Mouse (Mus musculus) lung, postnatal 0 days (tissue): ENCODE results near the gene Olfr157. TPM values are rescaled to one million over a fixed set of nuclear protein-coding genes. Genes with fewer than 3 reads are reported as not detected.

Experiments
- ATAC-seq: fragments of 200-750 bp; cut with Nextera tagmentation; 2 replicates; pipeline ENCODE4 v1.8.0; 2017; ENCODE audit warnings: moderate library complexity
- DNase-seq: peaks from one replicate; pipeline ENCODE4 v3.0.0-alpha.2; 2016; ENCODE audit warnings: low spot score
- H3K27ac ChIP-seq: fragments of 300-500 bp; sonication (generic); 2 replicates; pipeline ENCODE4 v1.5.1; 2014; ENCODE audit warnings: antibody characterized with exemption, mild to moderate bottlenecking, low read length, mixed read lengths
- H3K27me3 ChIP-seq: fragments of 300-500 bp; sonication (generic); replicated peaks from 2 replicates; pipeline ENCODE4 v1.6.1; 2014; ENCODE audit warnings: low read length, mixed read lengths; ENCODE audit not compliant: insufficient read depth
- H3K36me3 ChIP-seq: fragments of 300-500 bp; sonication (generic); 2 replicates; pipeline ENCODE4 v1.6.1; 2014; ENCODE audit warnings: low read length, mixed read lengths; ENCODE audit not compliant: insufficient read depth
- H3K4me1 ChIP-seq: fragments of 300-500 bp; sonication (generic); 2 replicates; pipeline ENCODE4 v1.6.1; 2014; ENCODE audit warnings: antibody characterized with exemption, low read depth, low read length, mixed read lengths; ENCODE audit not compliant: insufficient read depth
- H3K4me2 ChIP-seq: fragments of 300-500 bp; sonication (generic); replicated peaks from 2 replicates; pipeline ENCODE4 v1.6.1; 2014; ENCODE audit warnings: low read depth, mild to moderate bottlenecking, low read length, moderate library complexity, mixed read lengths
- H3K4me3 ChIP-seq: fragments of 300-500 bp; sonication (generic); 2 replicates; pipeline ENCODE4 v1.5.1; 2014; ENCODE audit warnings: low read depth, low read length
- H3K9ac ChIP-seq: fragments of 300-500 bp; sonication (generic); replicated peaks from 2 replicates; pipeline ENCODE4 v1.6.1; 2014; ENCODE audit warnings: low read depth, mild to moderate bottlenecking
- H3K9me3 ChIP-seq: fragments of 300-500 bp; sonication (generic); 2 replicates; pipeline ENCODE4 v1.6.1; 2016; ENCODE audit warnings: low read length, mixed read lengths
- CTCF ChIP-seq: IDR thresholded peaks from 2 replicates; pipeline ENCODE4 v1.5.1; 2016; ENCODE audit warnings: antibody characterized with exemption, mild to moderate bottlenecking
- EP300 ChIP-seq: IDR thresholded peaks from 2 replicates; pipeline ENCODE4 v1.6.1; 2016; ENCODE audit warnings: antibody characterized with exemption, mild to moderate bottlenecking, control low read depth
- WGBS: fragments of 180-500 bp; shearing (Covaris S2); extraction: QIAGEN DNeasy Blood & Tissue Kit; methylation state at CpG from one replicate; pipeline ENCODE4 v1.1.7; 2014; 5-methylcytosine and 5-hydroxymethylcytosine counted together
- polyA plus RNA-seq: library from polyadenylated mRNA; unstranded; fragments of >200 nt; fragmentation: Nextera tagmentation; extraction: Ambion mirVana; gene quantifications from 2 replicates; pipeline ENCODE4 v1.2.1, GENCODE M21; 2015

Olfr157 gene
- polyA plus RNA-seq, 1 experiment from 2014 or later = not detected

- DNase-seq (peak; percentile 87), ATAC-seq (peak; percentile 90)
- TF ChIP-seq EP300 (no peak), CTCF (no peak)
- H3K4me2 ChIP-seq = peak within 1 kb of the TSS; percentile 93
- no peaks in the 10 kb centered on the region for H3K27me3 ChIP-seq
- no peaks in the 10 kb centered on the region for H3K36me3 ChIP-seq
- peak within 1 kb of the TSS; percentile 5; the same call in 1 of the 2 replicates for H3K27ac ChIP-seq
- peak within 1 kb of the TSS; percentile 87 for H3K4me3 ChIP-seq
- 2% methylated on average over 56 of the region's 73 CpGs for WGBS
- H3K9ac ChIP-seq = peak within 1 kb of the TSS; percentile 59
- no peaks in the 10 kb centered on the region; the same call in 1 of the 2 replicates for H3K4me1 ChIP-seq
- H3K9me3 ChIP-seq = no peaks in the 10 kb centered on the region
These were observed 35.3 kb upstream of the Olfr157 start, which contains the start of gene Reck for GRCm38 (mm10) chr4:43875160-43875918. Gene Reck, plus strand, starts transcription at chr4:43875530.

- Histone ChIP-seq H3K4me2 (peak overlapping the region; percentile 93; the same call in 1 of the 2 replicates), H3K4me1 (no peaks in the 10 kb centered on the region; the same call in 1 of the 2 replicates), H3K36me3 (no peaks in the 10 kb centered on the region), H3K27ac (no peak overlapping the region), H3K9me3 (no peaks in the 10 kb centered on the region), H3K27me3 (no peaks in the 10 kb centered on the region), H3K4me3 (no peak overlapping the region), H3K9ac (no peak overlapping the region)
- WGBS = 31% methylated on average over 7 of the region's 7 CpGs
- TF ChIP-seq EP300 (no peak), CTCF (no peak)
- ATAC-seq = no peak
- no peak for DNase-seq
These were observed 34.5 kb upstream of the Olfr157 start for GRCm38 (mm10) chr4:43874501-43874900.

GRCm38 (mm10) chr4:43869821-43870220, 29.8 kb upstream of the Olfr157 start:
- Histone ChIP-seq H3K9ac (no peak overlapping the region), H3K36me3 (no peaks in the 10 kb centered on the region), H3K27ac (no peak overlapping the region), H3K4me3 (no peak overlapping the region), H3K27me3 (no peaks in the 10 kb centered on the region), H3K9me3 (no peaks in the 10 kb centered on the region), H3K4me1 (no peaks in the 10 kb centered on the region; the same call in 1 of the 2 replicates), H3K4me2 (no peak overlapping the region)
- no peak for DNase-seq
- TF ChIP-seq EP300 (no peak), CTCF (no peak)
- WGBS = 81% methylated on average over 10 of the region's 10 CpGs
- ATAC-seq = peak; percentile 38; the same call in 1 of the 2 replicates

DNA sequence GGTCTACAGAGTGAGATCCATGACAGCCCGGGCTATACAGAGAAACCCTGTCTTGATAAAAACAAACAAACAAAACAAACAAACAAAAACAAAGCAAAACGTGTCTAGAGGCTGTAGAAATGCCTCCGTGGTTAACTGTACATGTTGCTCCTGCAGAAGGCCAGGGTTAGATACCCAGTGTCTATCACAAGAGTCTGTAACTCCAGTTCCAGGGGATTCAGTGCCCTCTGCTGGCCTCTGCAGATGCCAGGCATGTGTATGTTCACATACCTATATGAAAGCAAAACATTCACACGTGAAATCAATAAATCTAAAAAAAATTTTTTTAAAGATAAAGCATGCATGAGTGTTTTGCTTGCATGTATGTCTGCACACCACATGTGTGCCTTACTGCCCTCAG, 23.3 kb upstream of the Olfr157 start:
- 55% methylated on average over 4 of the region's 4 CpGs for WGBS
- H3K9me3 ChIP-seq = no peaks in the 10 kb centered on the region
- no peak overlapping the region for H3K4me2 ChIP-seq
- ATAC-seq = no peak
- H3K4me3 ChIP-seq = no peak overlapping the region
- no peak for DNase-seq
- H3K27ac ChIP-seq = no peak overlapping the region
- TF ChIP-seq CTCF = peak; percentile 25; the same call in 1 of the 2 replicates
- TF ChIP-seq EP300 = no peak
- no peaks in the 10 kb centered on the region for H3K36me3 ChIP-seq
- no peaks in the 10 kb centered on the region for H3K27me3 ChIP-seq
- no peaks in the 10 kb centered on the region for H3K4me1 ChIP-seq
- H3K9ac ChIP-seq = no peak overlapping the region

DNA sequence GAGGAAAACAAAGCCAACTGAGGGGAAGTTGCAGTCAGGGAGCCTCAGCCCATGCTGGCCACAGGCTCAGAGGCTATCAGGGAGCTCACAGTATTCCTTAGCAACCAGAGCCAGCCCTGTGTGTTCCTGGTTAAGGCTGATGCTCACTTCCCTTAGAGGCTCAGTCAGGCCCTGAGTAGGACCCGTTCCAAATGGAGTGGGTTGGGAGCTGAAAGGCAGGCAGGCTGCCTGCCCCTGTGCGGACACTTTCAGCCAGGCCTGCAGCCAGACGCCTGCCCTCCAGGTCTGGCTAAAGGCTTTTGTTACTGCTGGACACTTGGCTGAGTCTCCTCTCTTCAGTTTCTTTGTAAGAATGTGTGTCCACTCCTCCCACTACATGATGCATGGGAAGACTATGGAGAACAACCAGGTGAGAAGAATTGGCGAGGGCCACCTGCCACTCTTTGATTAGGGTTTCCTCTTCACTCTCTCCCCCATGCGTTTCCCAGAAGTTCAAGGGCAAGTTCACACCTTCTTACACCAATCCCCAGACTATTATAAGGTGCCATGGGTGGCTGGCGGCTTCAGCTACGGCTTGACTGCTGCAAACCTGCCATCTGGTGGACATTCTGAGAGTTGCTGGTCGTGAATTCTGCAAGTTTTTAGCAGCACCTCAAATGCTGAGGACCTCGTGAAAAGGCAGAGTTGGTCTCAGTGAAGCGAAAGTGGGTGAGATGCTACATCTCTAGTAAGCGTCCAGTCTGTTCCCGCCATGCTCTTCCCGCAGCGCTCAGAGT, 20.9 kb upstream of the Olfr157 start:
- H3K9me3 ChIP-seq = no peaks in the 10 kb centered on the region
- no peak overlapping the region for H3K9ac ChIP-seq
- ATAC-seq = peak; percentile 30; the same call in 1 of the 2 replicates
- no peak overlapping the region for H3K4me2 ChIP-seq
- H3K27me3 ChIP-seq = no peaks in the 10 kb centered on the region
- H3K36me3 ChIP-seq = no peaks in the 10 kb centered on the region
- peak; percentile 73 for DNase-seq
- TF ChIP-seq CTCF (peak; percentile 96), EP300 (no peak)
- 16% methylated on average over 14 of the region's 14 CpGs for WGBS
- H3K4me3 ChIP-seq = no peak overlapping the region
- H3K27ac ChIP-seq = no peak overlapping the region
- H3K4me1 ChIP-seq = no peaks in the 10 kb centered on the region

DNA sequence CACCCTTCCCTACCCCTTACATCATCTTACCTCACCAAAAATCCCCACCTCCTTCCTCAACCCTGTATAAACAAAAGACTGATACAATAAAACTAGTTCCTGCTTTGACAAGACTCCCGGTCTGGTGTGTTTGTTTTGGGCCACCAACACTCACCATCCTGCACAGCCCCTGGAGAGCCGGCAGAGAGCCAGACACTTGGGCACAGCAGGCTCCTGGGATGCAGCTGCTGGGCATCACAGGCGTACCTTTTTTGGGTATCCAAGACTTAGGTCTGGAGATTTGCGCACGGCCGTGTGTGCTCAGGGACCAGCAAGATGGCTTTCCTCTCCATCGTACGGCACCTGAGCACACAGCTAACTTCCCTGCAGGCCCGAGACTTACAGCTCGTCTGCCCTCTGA, 19.9 kb upstream of the Olfr157 start:
- no peaks in the 10 kb centered on the region for H3K4me1 ChIP-seq
- no peak for ATAC-seq
- H3K4me3 ChIP-seq = no peak overlapping the region
- DNase-seq = no peak
- H3K9me3 ChIP-seq = no peaks in the 10 kb centered on the region
- WGBS = 62% methylated on average over 10 of the region's 10 CpGs
- no peak overlapping the region for H3K4me2 ChIP-seq
- no peak overlapping the region for H3K9ac ChIP-seq
- no peaks in the 10 kb centered on the region for H3K36me3 ChIP-seq
- H3K27me3 ChIP-seq = no peaks in the 10 kb centered on the region
- no peak for TF ChIP-seq EP300
- no peak for TF ChIP-seq CTCF
- no peak overlapping the region for H3K27ac ChIP-seq
